Comparison of ENCODE assay signal across 11 mouse cellular contexts in genomic region chr4:47698514-47698913, GRCm38 (mm10).
A peak's percentile ranks its signal among the peaks of the same experiment; 100 is the strongest.
DNase-seq lines count a peak whose midpoint lies in the region; ATAC-seq and TF ChIP-seq lines count a peak whose summit lies in the region.
"Had no signal": no experiment of that assay in that cellular context is flagged by ENCODE, and none has a peak within 500 bp of the region (broad histone marks: within the 10 kb centered on the region; RNA-seq: fewer than 3 reads in every experiment).

No protein-coding gene starts in this region.

- DNase-seq in cerebellum, adult 11 months = peak; percentile 25
- peak; percentile 55 to 59 for DNase-seq in right cerebral cortex, postnatal 10 days (ENCODE audit: low spot score in 2 of 2)
- no peak for DNase-seq in right cerebral cortex, adult 18-20 months
- peak in 1 of 2 experiments; percentile 52 for DNase-seq in layer of hippocampus, adult 2 months (ENCODE audit: low spot score in 2 of 2)
- DNase-seq in spleen, postnatal 14 days (ENCODE audit: low spot score in 2 of 2) = no peak
- DNase-seq: kidney, adult 11 months; thymus, postnatal 25 days had no signal

- H3K4me3 ChIP-seq in layer of hippocampus, adult 2 months = no peak overlapping the region
- H3K4me3 ChIP-seq: heart, embryonic 13.5 days had no signal

- no peak for ATAC-seq in cerebellum, adult (ENCODE audit: insufficient number of reproducible peaks, low FRiP score, low TSS enrichment)
- no peak for ATAC-seq in granulocyte monocyte progenitor cell, adult 5-6 weeks (replicated peaks; ENCODE audit: poor library complexity, severe bottlenecking)
- ATAC-seq in erythroid progenitor cell, adult 5-6 weeks (replicated peaks; ENCODE audit: low FRiP score, poor library complexity, severe bottlenecking) = no peak

- TF ChIP-seq CTCF in layer of hippocampus, adult 2 months (conservative IDR thresholded peaks at IDR 0.05) = no peak

- peak overlapping the region; percentile 43; the same call in 1 of the 2 replicates for H3K27ac ChIP-seq in layer of hippocampus, adult 2 months

Comparison
In these comparisons a context has a peak if more than half of its experiments do, and no peak if none do; other contexts are left out.
1. DNase-seq: peak in cerebellum, adult 11 months (single experiment) and right cerebral cortex, postnatal 10 days (2 of 2); none in right cerebral cortex, adult 18-20 months (single experiment) and spleen, postnatal 14 days (0 of 2).